Mouse (Mus musculus): Measurements from ENCODE around the gene Trim17. TPM values are rescaled to one million over a fixed set of nuclear protein-coding genes. Genes with fewer than 3 reads are reported as not detected.
A peak's percentile ranks its signal among the peaks of the same experiment; 100 is the strongest.

Gene Trim17
- polyA plus RNA-seq, 1 experiment from 2014 or later: 0.62 TPM

- no peak for ATAC-seq
- no peak overlapping the region for H3K9ac ChIP-seq (replicated peaks; ENCODE audit: low read depth)
- H3K9me3 ChIP-seq (ENCODE audit: low read length): no peaks in the 10 kb centered on the region
- TF ChIP-seq CTCF (IDR thresholded peaks at IDR 0.05) (no peak), EP300 (IDR thresholded peaks at IDR 0.05) (no peak)
- H3K27ac ChIP-seq (ENCODE audit: low read length): no peak overlapping the region
- no peaks in the 10 kb centered on the region for H3K4me1 ChIP-seq (ENCODE audit: insufficient read depth, low read depth, low read length)
- H3K4me2 ChIP-seq (replicated peaks; ENCODE audit: low read depth, low read length): no peak overlapping the region
- no peaks in the 10 kb centered on the region for H3K27me3 ChIP-seq (replicated peaks; ENCODE audit: insufficient read depth, low read length)
- no peak for DNase-seq (ENCODE audit: low spot score)
- 60% methylated on average over 4 of the region's 4 CpGs for WGBS
- no peak overlapping the region for H3K4me3 ChIP-seq (ENCODE audit: low read depth, low read length)
- peaks cover 19% of the 10 kb centered on the region; the same call in 1 of the 2 replicates for H3K36me3 ChIP-seq (ENCODE audit: insufficient read depth, low read length)
Observed at GRCm38 (mm10) chr11:58929055-58929454, 25.4 kb upstream of the Trim17 start.

GRCm38 (mm10) chr11:58929641-58930040 lies 24.8 kb upstream of the Trim17 start:
- WGBS: 40% methylated on average over 3 of the region's 3 CpGs
- H3K27me3 ChIP-seq (replicated peaks; ENCODE audit: insufficient read depth, low read length): no peaks in the 10 kb centered on the region
- H3K4me2 ChIP-seq (replicated peaks; ENCODE audit: low read depth, low read length): no peak overlapping the region
- ATAC-seq (no peak), DNase-seq (ENCODE audit: low spot score) (no peak)
- H3K9ac ChIP-seq (replicated peaks; ENCODE audit: low read depth): no peak overlapping the region
- H3K27ac ChIP-seq (ENCODE audit: low read length): no peak overlapping the region
- no peaks in the 10 kb centered on the region for H3K4me1 ChIP-seq (ENCODE audit: insufficient read depth, low read depth, low read length)
- peaks cover 23% of the 10 kb centered on the region; the same call in 1 of the 2 replicates for H3K36me3 ChIP-seq (ENCODE audit: insufficient read depth, low read length)
- H3K9me3 ChIP-seq (ENCODE audit: low read length): no peaks in the 10 kb centered on the region
- no peak for TF ChIP-seq EP300 (IDR thresholded peaks at IDR 0.05)
- TF ChIP-seq CTCF (IDR thresholded peaks at IDR 0.05): no peak
- H3K4me3 ChIP-seq (ENCODE audit: low read depth, low read length): no peak overlapping the region

- H3K4me1 ChIP-seq (ENCODE audit: insufficient read depth, low read depth, low read length): no peaks in the 10 kb centered on the region
- H3K27me3 ChIP-seq (replicated peaks; ENCODE audit: insufficient read depth, low read length): no peaks in the 10 kb centered on the region
- WGBS: 85% methylated on average over 3 of the region's 3 CpGs
- no peak overlapping the region for H3K4me2 ChIP-seq (replicated peaks; ENCODE audit: low read depth, low read length)
- H3K4me3 ChIP-seq (ENCODE audit: low read depth, low read length): no peak overlapping the region
- no peak overlapping the region for H3K27ac ChIP-seq (ENCODE audit: low read length)
- H3K36me3 ChIP-seq (ENCODE audit: insufficient read depth, low read length): peaks cover 23% of the 10 kb centered on the region; the same call in 1 of the 2 replicates
- H3K9ac ChIP-seq (replicated peaks; ENCODE audit: low read depth): no peak overlapping the region
- H3K9me3 ChIP-seq (ENCODE audit: low read length): no peaks in the 10 kb centered on the region
- no peak for TF ChIP-seq CTCF (IDR thresholded peaks at IDR 0.05)
- TF ChIP-seq EP300 (IDR thresholded peaks at IDR 0.05): no peak
- no peak for DNase-seq (ENCODE audit: low spot score)
- no peak for ATAC-seq
Observed at GRCm38 (mm10) chr11:58930254-58930653, 24.2 kb upstream of the Trim17 start.

GRCm38 (mm10) chr11:58931576-58931975 lies 22.9 kb upstream of the Trim17 start:
- ATAC-seq (no peak), DNase-seq (ENCODE audit: low spot score) (no peak)

GRCm38 (mm10) chr11:58937909-58938308 lies 16.6 kb upstream of the Trim17 start:
- peaks cover 12% of the 10 kb centered on the region; the same call in 1 of the 2 replicates for H3K4me1 ChIP-seq (ENCODE audit: insufficient read depth, low read depth, low read length)
- no peaks in the 10 kb centered on the region for H3K9me3 ChIP-seq (ENCODE audit: low read length)
- WGBS: under 1% methylated on average over 13 of the region's 13 CpGs
- H3K9ac ChIP-seq (replicated peaks; ENCODE audit: low read depth): peak overlapping the region; percentile 87
- H3K27me3 ChIP-seq (replicated peaks; ENCODE audit: insufficient read depth, low read length): no peaks in the 10 kb centered on the region
- peak overlapping the region; percentile 97 for H3K27ac ChIP-seq (ENCODE audit: low read length)
- DNase-seq (ENCODE audit: low spot score) (no peak), ATAC-seq (no peak)
- H3K36me3 ChIP-seq (ENCODE audit: insufficient read depth, low read length): peaks cover 16% of the 10 kb centered on the region; the same call in 1 of the 2 replicates
- no peak for TF ChIP-seq EP300 (IDR thresholded peaks at IDR 0.05)
- TF ChIP-seq CTCF (IDR thresholded peaks at IDR 0.05): no peak
- peak overlapping the region; percentile 92 for H3K4me3 ChIP-seq (ENCODE audit: low read depth, low read length)
- peak overlapping the region; percentile 97 for H3K4me2 ChIP-seq (replicated peaks; ENCODE audit: low read depth, low read length)

More at GRCm38 (mm10) chr11:58931576-58931975, 22.9 kb upstream of the Trim17 start:
- Histone ChIP-seq H3K27me3 (replicated peaks; ENCODE audit: insufficient read depth, low read length) (no peaks in the 10 kb centered on the region), H3K27ac (ENCODE audit: low read length) (no peak overlapping the region), H3K4me2 (replicated peaks; ENCODE audit: low read depth, low read length) (no peak overlapping the region), H3K9ac (replicated peaks; ENCODE audit: low read depth) (no peak overlapping the region), H3K4me1 (ENCODE audit: insufficient read depth, low read depth, low read length) (no peaks in the 10 kb centered on the region), H3K9me3 (ENCODE audit: low read length) (no peaks in the 10 kb centered on the region), H3K4me3 (ENCODE audit: low read depth, low read length) (no peak overlapping the region), H3K36me3 (ENCODE audit: insufficient read depth, low read length) (peaks cover 23% of the 10 kb centered on the region; the same call in 1 of the 2 replicates)
- TF ChIP-seq EP300 (IDR thresholded peaks at IDR 0.05) (no peak), CTCF (IDR thresholded peaks at IDR 0.05) (peak; percentile 45)
- WGBS: 64% methylated on average over 4 of the region's 4 CpGs

- H3K9ac ChIP-seq (replicated peaks; ENCODE audit: low read depth): peak within 1 kb of the TSS; percentile 87
- ATAC-seq (peak; percentile 99), DNase-seq (ENCODE audit: low spot score) (peak; percentile 96)
- H3K9me3 ChIP-seq (ENCODE audit: low read length): no peaks in the 10 kb centered on the region
- 0 out of 2 replicates have a peak, but pooled peaks cover 10% of the 10 kb centered on the region for H3K36me3 ChIP-seq (ENCODE audit: insufficient read depth, low read length)
- H3K4me2 ChIP-seq (replicated peaks; ENCODE audit: low read depth, low read length): peak within 1 kb of the TSS; percentile 97
- under 1% methylated on average over 55 of the region's 95 CpGs for WGBS
- TF ChIP-seq CTCF (IDR thresholded peaks at IDR 0.05) (no peak), EP300 (IDR thresholded peaks at IDR 0.05) (peak; percentile 87)
- H3K4me3 ChIP-seq (ENCODE audit: low read depth, low read length): peak within 1 kb of the TSS; percentile 92
- H3K27me3 ChIP-seq (replicated peaks; ENCODE audit: insufficient read depth, low read length): no peaks in the 10 kb centered on the region
- H3K4me1 ChIP-seq (ENCODE audit: insufficient read depth, low read depth, low read length): peaks cover 12% of the 10 kb centered on the region; the same call in 1 of the 2 replicates
- H3K27ac ChIP-seq (ENCODE audit: low read length): peak within 1 kb of the TSS; percentile 97
Observed at GRCm38 (mm10) chr11:58938322-58939087, 16.0 kb upstream of the Trim17 start, which contains the start of gene Rnf187. Gene Rnf187 (minus strand): TSS chr11:58938916.

Measured in lung, postnatal 0 days (tissue).